Mouse (Mus musculus) fat pad, adult 2 months (tissue): ENCODE results near the gene Plxna2.

Source experiments
- DNase-seq: peaks from one replicate; pipeline ENCODE4 v3.0.0-alpha.2; 2011; ENCODE audit warnings: low read depth, low spot score; ENCODE audit errors: extremely low read depth

The Plxna2 gene

GRCm38 (mm10) chr1:194761432-194762212 is 143.6 kb downstream of the Plxna2 start:
- no peak for DNase-seq

- DNase-seq, result no peak
Observed at GRCm38 (mm10) chr1:194762896-194763295, 144.9 kb downstream of the Plxna2 start.

GRCm38 (mm10) chr1:194764951-194765350 is 146.9 kb downstream of the Plxna2 start:
- peak; percentile 80 for DNase-seq

- DNase-seq, result no peak
Observed at GRCm38 (mm10) chr1:194768799-194769198, 150.8 kb downstream of the Plxna2 start.

- DNase-seq, result no peak
Observed at GRCm38 (mm10) chr1:194772053-194772452, 154.0 kb downstream of the Plxna2 start.

GRCm38 (mm10) chr1:194773899-194774298 is 155.9 kb downstream of the Plxna2 start:
- no peak for DNase-seq

- DNase-seq, result no peak
Observed at GRCm38 (mm10) chr1:194774350-194774749, 156.3 kb downstream of the Plxna2 start.

- no peak for DNase-seq
Observed at GRCm38 (mm10) chr1:194774754-194775153, 156.7 kb downstream of the Plxna2 start.

- DNase-seq, result no peak
Observed at GRCm38 (mm10) chr1:194775656-194776374, 157.8 kb downstream of the Plxna2 start.

- DNase-seq, result no peak
Observed at GRCm38 (mm10) chr1:194776510-194777244, 158.7 kb downstream of the Plxna2 start.

- no peak for DNase-seq
Observed at GRCm38 (mm10) chr1:194777608-194778007, 159.6 kb downstream of the Plxna2 start.

- DNase-seq, result no peak
Observed at GRCm38 (mm10) chr1:194780392-194780791, 162.4 kb downstream of the Plxna2 start.

- no peak for DNase-seq
Observed at GRCm38 (mm10) chr1:194780794-194781390, 162.9 kb downstream of the Plxna2 start.

- DNase-seq, result no peak
Observed at GRCm38 (mm10) chr1:194781556-194781955, 163.5 kb downstream of the Plxna2 start.

GRCm38 (mm10) chr1:194782325-194782724 is 164.3 kb downstream of the Plxna2 start:
- no peak for DNase-seq

GRCm38 (mm10) chr1:194787626-194788025 is 169.6 kb downstream of the Plxna2 start:
- DNase-seq, result no peak

- no peak for DNase-seq
Observed at GRCm38 (mm10) chr1:194793226-194793924, 175.4 kb downstream of the Plxna2 start.

GRCm38 (mm10) chr1:194795316-194795715 is 177.3 kb downstream of the Plxna2 start:
- DNase-seq, result no peak

- no peak for DNase-seq
Observed at GRCm38 (mm10) chr1:194797843-194798242, 179.8 kb downstream of the Plxna2 start.

- DNase-seq, result no peak
Observed at GRCm38 (mm10) chr1:194798511-194798910, 180.5 kb downstream of the Plxna2 start.

- DNase-seq, result no peak
Observed at GRCm38 (mm10) chr1:194808261-194808660, 190.2 kb downstream of the Plxna2 start.
